Mouse (Mus musculus) olfactory bulb, adult 2 months (tissue): Measurements from ENCODE around the gene Ube2r2. TPM values are rescaled to one million over a fixed set of nuclear protein-coding genes. Genes with fewer than 3 reads are reported as not detected.

Experiments used
- H3K27ac ChIP-seq: fragments of 200-500 bp; 2 replicates; pipeline ENCODE4 v1.5.1; 2012; ENCODE audit warnings: low read depth, low read length; ENCODE audit not compliant: insufficient read depth
- H3K4me1 ChIP-seq: fragments of 200-500 bp; 2 replicates; pipeline ENCODE4 v1.6.1; 2012; ENCODE audit warnings: low read length; ENCODE audit not compliant: control insufficient read depth, insufficient read depth
- H3K4me3 ChIP-seq: fragments of 200-500 bp; 2 replicates; pipeline ENCODE4 v1.5.1; 2012; ENCODE audit warnings: mild to moderate bottlenecking, low read depth, low read length, moderate library complexity; ENCODE audit not compliant: insufficient read depth
- CTCF ChIP-seq: fragments of 200-500 bp; IDR thresholded peaks from 2 replicates; pipeline ENCODE4 v1.5.1; 2012; ENCODE audit warnings: low read depth, mild to moderate bottlenecking, low read length, moderate library complexity; ENCODE audit not compliant: insufficient read depth
- POLR2A ChIP-seq: fragments of 200-500 bp; IDR thresholded peaks from 2 replicates; pipeline ENCODE4 v1.6.1; 2012; ENCODE audit warnings: mild to moderate bottlenecking, low read depth, low read length, moderate library complexity; ENCODE audit not compliant: insufficient read depth
- WGBS: fragments of 180-500 bp; shearing (Covaris S2); methylation state at CpG from one replicate; pipeline ENCODE4 v1.1.7; 2018; 5-methylcytosine and 5-hydroxymethylcytosine counted together
- polyA plus RNA-seq: library from polyadenylated mRNA; stranded (reverse); fragments of >200 nt; gene quantifications from 2 replicates; pipeline ENCODE4 v1.2.4, GENCODE M21; 2012; ENCODE audit warnings: low replicate concordance; ENCODE audit not compliant: missing spikeins, insufficient read depth, insufficient read length

Ube2r2 gene
- not detected in 2 replicates for polyA plus RNA-seq

DNA sequence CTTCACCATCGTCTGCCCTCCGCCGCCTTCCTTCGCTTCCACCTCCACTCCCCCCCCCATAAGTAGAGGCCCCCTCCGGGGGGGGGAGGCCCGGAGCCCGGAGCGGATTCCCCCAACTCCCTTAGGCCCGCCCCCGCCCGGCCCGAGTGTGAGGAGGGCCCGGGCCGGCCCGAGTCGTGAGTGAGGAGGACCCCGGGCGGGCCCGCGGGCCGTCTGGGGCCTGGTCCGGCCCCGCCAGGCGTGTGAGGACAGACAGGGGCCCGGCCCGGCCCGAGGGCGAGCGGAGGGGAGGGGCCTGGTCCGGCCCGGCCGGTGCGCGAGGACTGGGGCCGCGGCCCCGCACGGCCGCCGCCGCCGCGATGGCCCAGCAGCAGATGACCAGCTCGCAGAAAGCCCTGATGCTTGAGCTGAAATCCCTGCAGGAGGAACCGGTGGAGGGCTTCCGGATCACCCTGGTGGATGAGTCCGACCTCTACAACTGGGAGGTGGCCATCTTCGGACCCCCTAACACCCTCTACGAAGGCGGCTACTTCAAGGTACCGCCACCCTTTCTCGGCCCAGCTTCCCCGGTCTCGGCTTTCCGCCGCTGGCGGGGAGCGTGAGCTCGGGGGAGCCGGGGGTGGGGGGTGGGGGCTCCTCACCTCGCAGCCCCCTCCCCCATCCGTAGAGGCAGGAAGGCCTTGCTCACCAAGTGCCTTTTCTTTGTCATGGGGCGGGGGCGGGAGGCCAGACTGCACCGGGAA is at the start of gene Ube2r2:
Gene Ube2r2 (plus strand): TSS at position 33 of the 743 bp plus-strand sequence.
- TF ChIP-seq CTCF, result no peak
- TF ChIP-seq POLR2A, result no peak; the same call in 1 of the 2 replicates
- Histone ChIP-seq H3K4me1 (no peaks in the 10 kb centered on the region), H3K4me3 (peak within 1 kb of the TSS; percentile 92), H3K27ac (peak within 1 kb of the TSS; percentile 93)
- WGBS, result under 1% methylated on average over 61 of the region's 65 CpGs

DNA sequence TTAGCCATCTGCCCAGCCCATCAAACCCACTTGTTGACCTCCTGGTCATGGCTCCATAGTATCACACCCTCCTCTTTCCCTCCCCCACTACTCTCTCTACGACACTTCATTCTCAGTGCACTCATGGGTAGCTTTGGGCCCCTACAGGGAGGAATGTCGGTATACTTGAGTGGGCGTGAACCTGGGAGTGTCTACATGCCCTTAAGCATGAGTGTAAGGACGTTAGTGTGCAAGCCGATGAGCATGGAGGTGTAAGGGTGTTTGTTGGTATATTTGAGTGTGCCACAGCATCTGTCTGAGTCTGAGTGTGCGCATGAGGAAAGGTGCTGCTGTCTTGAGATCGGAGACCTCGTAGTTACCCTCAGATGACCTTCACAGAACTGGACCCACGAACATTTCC is 48.6 kb upstream of the Ube2r2 start:
- no peak for TF ChIP-seq POLR2A
- no peak for TF ChIP-seq CTCF
- Histone ChIP-seq H3K27ac (no peak overlapping the region), H3K4me1 (no peaks in the 10 kb centered on the region), H3K4me3 (no peak overlapping the region)
- WGBS, result 87% methylated on average over 9 of the region's 9 CpGs

DNA sequence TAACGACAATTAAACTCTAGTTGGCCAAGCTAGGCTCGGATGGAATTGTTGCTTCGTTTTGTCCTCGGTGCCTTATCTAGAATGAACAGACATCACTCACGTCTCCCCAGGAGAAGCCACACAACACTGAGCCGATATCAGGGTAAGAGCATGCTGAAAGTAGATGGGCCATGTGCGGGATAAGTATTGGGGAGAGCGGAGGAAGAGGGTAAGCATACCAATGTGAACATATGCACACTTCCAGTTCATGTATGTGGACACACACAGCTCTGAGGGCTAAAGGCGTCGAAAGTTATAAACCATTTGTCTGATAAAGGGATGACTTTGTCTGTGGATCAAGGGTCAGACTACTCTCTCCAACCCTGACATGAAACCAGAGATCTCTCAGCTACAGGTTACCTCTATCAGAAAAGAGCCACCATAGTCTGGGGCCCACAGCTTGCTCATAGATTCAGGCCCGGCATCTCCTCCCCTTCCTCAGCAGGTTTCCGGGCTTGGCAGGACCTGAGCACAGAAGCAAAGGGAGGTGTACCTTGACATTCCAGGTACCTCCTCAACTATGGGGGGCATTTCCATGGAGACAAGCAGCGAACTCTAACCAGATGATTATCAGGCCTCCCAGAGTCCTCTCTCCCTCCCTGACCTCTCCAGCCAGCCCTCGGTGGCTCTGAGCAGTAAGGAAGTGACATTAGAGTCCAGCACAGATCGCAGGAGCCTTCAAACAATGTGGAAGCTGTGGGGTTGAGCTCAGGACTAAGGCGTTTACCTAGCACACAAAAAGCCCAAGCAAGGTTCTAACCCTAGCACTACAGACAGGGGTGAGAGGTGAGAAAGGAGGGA is 47.9 kb upstream of the Ube2r2 start:
- Histone ChIP-seq H3K4me1 (no peaks in the 10 kb centered on the region), H3K4me3 (no peak overlapping the region), H3K27ac (no peak overlapping the region)
- 87% methylated on average over 16 of the region's 16 CpGs for WGBS
- TF ChIP-seq CTCF (no peak), POLR2A (no peak)

- Histone ChIP-seq H3K27ac (no peak overlapping the region), H3K4me3 (no peak overlapping the region), H3K4me1 (no peaks in the 10 kb centered on the region)
- WGBS, result 92% methylated on average over 4 of the region's 4 CpGs
- no peak for TF ChIP-seq POLR2A
- TF ChIP-seq CTCF, result no peak
These were observed 46.4 kb upstream of the Ube2r2 start for GRCm38 (mm10) chr4:41089189-41089588.

- Histone ChIP-seq H3K27ac (no peak overlapping the region), H3K4me1 (no peaks in the 10 kb centered on the region), H3K4me3 (no peak overlapping the region)
- WGBS, result 96% methylated on average over 2 of the region's 2 CpGs
- TF ChIP-seq POLR2A (no peak), CTCF (no peak)
These were observed 45.8 kb upstream of the Ube2r2 start for GRCm38 (mm10) chr4:41089705-41090104.

DNA sequence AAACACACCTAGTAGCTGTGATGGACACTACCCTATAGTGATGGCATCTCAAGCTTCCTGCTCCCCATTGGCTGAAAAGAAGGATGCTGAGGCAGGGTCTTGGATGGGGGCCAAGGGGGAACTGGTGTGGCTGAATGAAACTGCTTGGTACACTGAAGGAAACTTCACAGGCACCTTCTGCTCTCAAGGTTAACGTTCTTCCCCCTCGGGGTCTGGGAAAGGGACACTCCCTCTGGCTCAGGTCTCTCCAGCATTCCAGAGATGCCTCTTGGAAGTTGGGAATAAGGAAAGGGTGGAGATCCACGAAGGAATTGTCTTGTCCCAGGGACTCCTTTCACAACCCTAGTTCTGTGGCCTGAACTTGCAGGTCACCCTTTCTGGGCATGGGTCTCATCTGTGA is 44.2 kb upstream of the Ube2r2 start:
- Histone ChIP-seq H3K4me3 (no peak overlapping the region), H3K4me1 (no peaks in the 10 kb centered on the region), H3K27ac (no peak overlapping the region)
- 55% methylated on average over 3 of the region's 3 CpGs for WGBS
- no peak for TF ChIP-seq CTCF
- TF ChIP-seq POLR2A, result no peak

GRCm38 (mm10) chr4:41092958-41093357 is 42.6 kb upstream of the Ube2r2 start:
- no peak overlapping the region for H3K4me3 ChIP-seq
- peaks cover 4% of the 10 kb centered on the region for H3K4me1 ChIP-seq
- no peak overlapping the region for H3K27ac ChIP-seq
- TF ChIP-seq POLR2A (no peak), CTCF (no peak)
- 37% methylated on average over 1 of the region's 1 CpGs for WGBS

- Histone ChIP-seq H3K4me1 (peaks cover 11% of the 10 kb centered on the region), H3K4me3 (no peak overlapping the region), H3K27ac (no peak overlapping the region)
- 51% methylated on average over 9 of the region's 9 CpGs for WGBS
- TF ChIP-seq POLR2A (no peak), CTCF (no peak)
These were observed 41.2 kb upstream of the Ube2r2 start for GRCm38 (mm10) chr4:41094361-41094760.

GRCm38 (mm10) chr4:41096169-41096568 is 39.4 kb upstream of the Ube2r2 start:
- WGBS, result 73% methylated on average over 8 of the region's 8 CpGs
- Histone ChIP-seq H3K4me3 (no peak overlapping the region), H3K27ac (no peak overlapping the region), H3K4me1 (peaks cover 11% of the 10 kb centered on the region)
- TF ChIP-seq CTCF (no peak), POLR2A (no peak)
